In genomic region chr7:90091756-90092155, GRCm38 (mm10) we compare ENCODE assay signal across 15 mouse cellular contexts. TPM values are rescaled to one million over a fixed set of nuclear protein-coding genes. Genes with fewer than 3 reads are reported as not detected.
A peak's percentile ranks its signal among the peaks of the same experiment; 100 is the strongest.
DNase-seq lines count a peak whose midpoint lies in the region; ATAC-seq lines count a peak whose summit lies in the region.
"Had no signal": no experiment of that assay in that cellular context is flagged by ENCODE, and none has a peak within 500 bp of the region (broad histone marks: within the 10 kb centered on the region; RNA-seq: fewer than 3 reads in every experiment).

No protein-coding gene starts in this region.

- H3K9ac ChIP-seq in heart, embryonic 11.5 days (ENCODE audit: low read depth, low read length): no peak overlapping the region
- no peak overlapping the region for H3K9ac ChIP-seq in lung, embryonic 16.5 days (ENCODE audit: low read length)
- H3K9ac ChIP-seq in liver, embryonic 13.5 days: no peak overlapping the region
- H3K9ac ChIP-seq: embryonic facial prominence, embryonic 12.5 days had no signal

- H3K27ac ChIP-seq in heart, embryonic 11.5 days (ENCODE audit: low read depth, low read length): no peak overlapping the region
- H3K27ac ChIP-seq in lung, embryonic 16.5 days (ENCODE audit: low read length): 0 out of 2 replicates have a peak overlapping the region, but pooled peaks have one; percentile 32
- no peak overlapping the region for H3K27ac ChIP-seq in liver, embryonic 13.5 days
- H3K27ac ChIP-seq: embryonic facial prominence, embryonic 12.5 days; midbrain, embryonic 10.5 days had no signal

- ATAC-seq in heart, embryonic 11.5 days (replicated peaks; ENCODE audit: insufficient number of reproducible peaks, low FRiP score, low TSS enrichment): no peak
- ATAC-seq in lung, embryonic 16.5 days (ENCODE audit: low read depth): no peak
- ATAC-seq in liver, embryonic 13.5 days (ENCODE audit: low read depth): peak; percentile 39; the same call in 1 of the 2 replicates
- ATAC-seq: forebrain, embryonic 14.5 days; intestine, embryonic 16.5 days had no signal

- peak; percentile 48 to 68 for DNase-seq in heart, adult 18-20 months
- DNase-seq in lung, adult 18-20 months: no peak
- peak; percentile 41 to 43 for DNase-seq in heart, postnatal 14 days
- no peak for DNase-seq in liver, embryonic 13.5 days
- no peak for DNase-seq in thymus, postnatal 4 days
- DNase-seq in cerebellum, postnatal 25 days: no peak
- DNase-seq: cerebellum, postnatal 10 days; layer of hippocampus, adult 9-11 months; thymus, adult 18-20 months had no signal

- H3K9me3 ChIP-seq in heart, embryonic 11.5 days (replicated peaks; ENCODE audit: control insufficient read depth, low read length): no peaks in the 10 kb centered on the region
- peaks cover 2% of the 10 kb centered on the region; the same call in 1 of the 2 replicates for H3K9me3 ChIP-seq in lung, embryonic 16.5 days (ENCODE audit: control insufficient read depth, low read length)
- no peaks in the 10 kb centered on the region for H3K9me3 ChIP-seq in liver, embryonic 13.5 days (replicated peaks)
- H3K9me3 ChIP-seq: embryonic facial prominence, embryonic 12.5 days; midbrain, embryonic 10.5 days had no signal

- no peak overlapping the region for H3K4me3 ChIP-seq in heart, embryonic 11.5 days (ENCODE audit: low read depth, low read length)
- no peak overlapping the region for H3K4me3 ChIP-seq in lung, embryonic 16.5 days (ENCODE audit: low read length)
- H3K4me3 ChIP-seq in liver, embryonic 13.5 days (replicated peaks): no peak overlapping the region
- H3K4me3 ChIP-seq: embryonic facial prominence, embryonic 12.5 days; midbrain, embryonic 10.5 days had no signal

- H3K36me3 ChIP-seq in heart, embryonic 11.5 days (ENCODE audit: control insufficient read depth, insufficient read depth, low read length): no peaks in the 10 kb centered on the region
- H3K36me3 ChIP-seq in lung, embryonic 16.5 days (ENCODE audit: control insufficient read depth, insufficient read depth, low read length): no peaks in the 10 kb centered on the region
- H3K36me3 ChIP-seq in liver, embryonic 13.5 days: no peaks in the 10 kb centered on the region
- H3K36me3 ChIP-seq: embryonic facial prominence, embryonic 12.5 days; midbrain, embryonic 10.5 days had no signal

- no peak overlapping the region for H3K4me2 ChIP-seq in heart, embryonic 11.5 days
- no peak overlapping the region for H3K4me2 ChIP-seq in lung, embryonic 16.5 days (ENCODE audit: low read depth, low read length)
- no peak overlapping the region for H3K4me2 ChIP-seq in liver, embryonic 13.5 days
- H3K4me2 ChIP-seq: embryonic facial prominence, embryonic 12.5 days had no signal

- no peaks in the 10 kb centered on the region for H3K4me1 ChIP-seq in heart, embryonic 11.5 days (ENCODE audit: control insufficient read depth, insufficient read depth, low read length)
- H3K4me1 ChIP-seq in lung, embryonic 16.5 days (replicated peaks; ENCODE audit: control insufficient read depth, insufficient read depth, low read length): no peaks in the 10 kb centered on the region
- peaks cover 13% of the 10 kb centered on the region for H3K4me1 ChIP-seq in liver, embryonic 13.5 days (replicated peaks)
- H3K4me1 ChIP-seq: embryonic facial prominence, embryonic 12.5 days; midbrain, embryonic 10.5 days had no signal

- no peaks in the 10 kb centered on the region for H3K27me3 ChIP-seq in heart, embryonic 11.5 days (ENCODE audit: control insufficient read depth, insufficient read depth, low read length)
- no peaks in the 10 kb centered on the region for H3K27me3 ChIP-seq in lung, embryonic 16.5 days (ENCODE audit: control insufficient read depth, insufficient read depth, low read depth, low read length)
- no peaks in the 10 kb centered on the region for H3K27me3 ChIP-seq in liver, embryonic 13.5 days
- H3K27me3 ChIP-seq: embryonic facial prominence, embryonic 12.5 days had no signal

- 43% methylated on average over 2 of the region's 2 CpGs for WGBS in heart, embryonic 11.5 days (ENCODE audit: insufficient replicate concordance)
- WGBS in lung, embryonic 16.5 days: 27% methylated on average over 2 of the region's 2 CpGs
- WGBS in liver, embryonic 13.5 days (ENCODE audit: insufficient replicate concordance): 18% methylated on average over 2 of the region's 2 CpGs

- intact Hi-C loops in heart, postnatal 14 days (cut with DNase I): no loop called here

RNA-seq across cellular contexts. Expression of gene Picalm, which starts 38.3 kb away (rescaled TPM):
- 100 to 1,000 TPM; 114 to 129 TPM for total RNA-seq in heart, adult 18-20 months (2021)
- polyA plus RNA-seq in heart, embryonic 11.5 days (2014; fragmentation: Nextera tagmentation; extraction: Ambion mirVana): 36.1 and 43.7 TPM in 2 replicates
- polyA plus RNA-seq in lung, embryonic 16.5 days (2015; fragmentation: Nextera tagmentation; extraction: Ambion mirVana): 46.0 and 49.7 TPM in 2 replicates
- total RNA-seq in heart, postnatal 14 days (2021): 100 to 1,000 TPM; 167 to 180 TPM
- 51.1 and 58.4 TPM in 2 replicates for polyA plus RNA-seq in liver, embryonic 13.5 days (2015; fragmentation: Nextera tagmentation; extraction: Ambion mirVana)

Comparison
In these comparisons a context has a peak if more than half of its experiments do, and no peak if none do; other contexts are left out.
1. DNase-seq: peak in heart, adult 18-20 months (2 of 2) and heart, postnatal 14 days (2 of 2); none in lung, adult 18-20 months (0 of 2), liver, embryonic 13.5 days (single experiment), thymus, postnatal 4 days (single experiment) and cerebellum, postnatal 25 days (0 of 2).